Mouse (Mus musculus): ENCODE results near the gene Letm1.

- peak; percentile 97 for TF ChIP-seq CTCF (IDR thresholded peaks at IDR 0.05; ENCODE audit: low read depth)
- no peak for TF ChIP-seq EP300 (optimal IDR thresholded peaks at IDR 0.05)
Measured at GRCm38 (mm10) chr5:33737903-33738321, 44.7 kb downstream of the Letm1 start.
